Mouse (Mus musculus) layer of hippocampus, adult 9-11 months (tissue): ENCODE results near the gene Cavin2.

Source experiments
- DNase-seq: peaks from one replicate; pipeline ENCODE4 v3.0.0; 2022

The Cavin2 gene

DNA sequence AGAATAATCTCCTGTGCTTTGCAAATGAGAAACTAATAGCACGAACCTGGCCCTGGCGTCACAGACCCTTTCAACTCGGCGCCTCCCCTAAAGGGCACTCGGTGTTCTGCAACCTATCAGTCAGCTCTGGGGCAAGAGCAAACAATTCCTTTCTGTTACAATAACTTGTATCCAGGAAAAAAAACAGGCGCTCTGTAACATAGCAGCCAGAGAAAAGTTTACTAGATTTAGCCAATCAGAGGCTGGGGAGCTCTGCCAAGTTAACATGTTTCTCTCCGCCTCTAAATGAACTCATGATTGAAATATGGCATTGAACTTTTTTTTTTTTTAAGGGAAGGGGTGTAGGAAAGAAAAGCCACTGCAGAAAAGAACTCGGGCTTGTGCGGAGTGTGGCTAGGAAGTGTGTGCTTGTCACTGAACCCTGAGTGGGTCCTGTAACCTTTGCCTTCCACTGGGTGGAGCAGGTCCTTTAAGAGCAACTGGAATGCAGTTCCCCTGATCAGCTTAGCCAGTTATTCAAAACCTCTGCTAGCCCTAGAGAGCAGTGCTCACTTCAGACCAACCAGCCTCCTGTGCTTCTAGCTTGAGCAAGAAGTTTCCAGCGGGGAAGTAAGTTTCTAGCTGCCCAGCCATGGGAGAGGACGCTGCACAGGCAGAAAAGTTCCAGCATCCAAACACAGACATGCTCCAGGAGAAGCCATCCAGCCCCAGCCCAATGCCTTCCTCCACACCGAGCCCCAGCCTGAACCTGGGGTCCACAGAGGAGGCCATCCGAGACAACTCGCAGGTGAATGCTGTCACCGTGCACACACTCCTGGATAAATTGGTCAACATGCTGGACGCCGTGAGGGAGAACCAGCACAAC is at the start of gene Cavin2:
TSS of gene Cavin2 (plus strand) at position 372 of the 865 bp plus-strand sequence.
- no peak for DNase-seq

DNA sequence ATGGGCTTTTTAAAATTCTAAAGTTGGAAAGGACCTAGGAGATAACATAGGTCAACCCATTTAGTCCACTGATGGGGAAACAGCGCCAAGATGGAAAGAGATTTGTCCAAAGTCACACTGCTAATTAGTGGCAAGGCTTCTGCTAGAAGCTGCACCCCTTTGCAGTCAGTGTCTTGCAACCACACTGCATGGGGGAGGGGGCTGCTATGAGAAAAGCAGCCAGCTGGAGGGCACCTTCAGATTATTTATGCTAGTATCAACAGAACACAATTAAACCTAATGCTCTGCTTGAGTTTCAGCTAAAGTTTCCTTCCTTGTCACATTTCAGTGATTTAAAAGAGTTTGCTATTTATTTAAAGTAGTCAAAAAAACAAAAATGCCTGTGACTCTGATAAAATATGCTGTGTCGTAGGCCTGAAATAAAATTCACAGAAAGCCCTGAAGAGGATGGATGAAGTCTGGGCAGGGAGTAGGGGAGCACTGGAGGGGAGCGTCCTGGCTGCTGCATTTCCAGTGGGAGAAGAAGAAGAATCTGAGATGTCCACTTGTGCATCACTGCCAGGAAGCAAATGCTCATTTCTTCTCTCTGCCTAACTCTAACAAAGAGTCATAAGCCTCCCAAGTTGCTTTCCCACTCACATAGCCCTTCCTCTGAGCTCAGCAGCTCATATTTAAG is 47.5 kb upstream of the Cavin2 start:
- DNase-seq: no peak

DNA sequence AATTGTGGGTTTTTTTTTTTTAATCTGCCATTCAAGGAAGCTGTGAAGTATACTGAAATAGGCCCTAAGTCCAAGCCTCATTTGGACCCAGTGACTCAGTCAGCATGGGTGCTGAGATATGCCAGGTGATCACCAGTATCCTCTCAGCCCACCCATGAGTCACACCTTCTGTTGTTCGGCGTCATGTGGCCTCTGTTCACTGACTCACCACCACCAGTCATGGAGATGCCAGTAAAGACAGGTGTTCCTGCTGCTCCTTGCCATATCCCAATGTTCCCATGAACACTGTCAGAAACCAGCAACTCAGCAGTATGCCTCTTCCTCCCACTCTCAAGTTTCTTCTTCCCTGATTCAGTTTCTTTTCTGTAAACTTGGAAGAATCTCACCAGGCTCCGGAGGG is 45.6 kb upstream of the Cavin2 start:
- DNase-seq: peak; percentile 84

DNA sequence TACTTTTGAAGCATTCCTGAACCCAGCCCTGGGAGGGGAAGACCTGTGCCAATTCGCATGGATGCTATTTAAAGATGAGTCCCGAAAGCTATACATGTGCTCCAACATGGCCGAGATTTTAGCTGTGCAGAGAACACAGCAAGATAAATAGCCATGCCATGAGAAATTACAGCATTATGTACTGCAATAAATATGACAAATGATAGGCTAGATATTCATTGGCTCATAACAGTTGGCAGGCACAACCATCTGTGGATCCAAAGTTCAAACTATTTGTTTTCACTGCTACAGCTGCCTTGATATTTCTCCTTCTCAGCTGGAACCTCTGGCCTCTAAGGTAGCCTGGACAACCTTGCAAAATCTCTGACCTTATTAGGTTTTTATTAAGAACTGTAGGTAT is 45.1 kb upstream of the Cavin2 start:
- no peak for DNase-seq

DNA sequence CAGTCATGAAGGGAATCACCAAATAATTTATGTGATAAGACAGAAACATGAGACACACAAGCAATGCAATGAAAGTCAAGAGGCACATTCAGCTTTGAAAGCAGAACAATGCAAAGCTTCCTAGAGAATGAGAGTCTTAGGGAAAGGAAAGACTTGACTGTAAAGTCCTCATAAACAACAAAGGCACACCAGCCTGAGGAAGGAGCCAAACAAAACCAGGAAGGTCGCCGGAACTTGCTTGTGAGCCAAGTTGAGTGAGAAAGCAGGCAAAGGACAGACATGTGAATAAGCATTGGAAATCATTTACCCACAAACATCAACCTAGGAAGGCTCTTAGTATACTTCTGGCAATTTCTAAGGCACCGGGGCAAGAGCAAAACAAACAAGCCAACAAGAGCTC is 43.5 kb upstream of the Cavin2 start:
- DNase-seq: no peak

DNA sequence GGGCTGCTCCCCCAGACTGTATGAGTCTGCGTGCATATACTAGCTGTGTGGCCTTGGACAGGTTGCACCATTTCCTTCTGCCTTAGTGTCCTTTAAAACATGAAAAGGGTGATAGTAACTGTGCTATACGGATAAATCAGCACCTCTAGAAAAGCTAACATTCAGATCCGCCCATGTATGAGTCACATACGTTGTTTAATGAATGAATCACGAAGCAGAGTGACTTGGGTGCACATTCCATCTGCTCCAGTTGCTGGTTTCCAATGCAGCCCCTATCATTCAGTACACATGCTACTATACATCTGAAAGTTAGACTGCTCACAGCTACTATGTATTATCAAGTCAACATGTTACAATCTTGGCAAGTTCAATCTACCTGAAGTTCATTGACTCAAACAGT is 38.6 kb upstream of the Cavin2 start:
- DNase-seq: peak; percentile 18

DNA sequence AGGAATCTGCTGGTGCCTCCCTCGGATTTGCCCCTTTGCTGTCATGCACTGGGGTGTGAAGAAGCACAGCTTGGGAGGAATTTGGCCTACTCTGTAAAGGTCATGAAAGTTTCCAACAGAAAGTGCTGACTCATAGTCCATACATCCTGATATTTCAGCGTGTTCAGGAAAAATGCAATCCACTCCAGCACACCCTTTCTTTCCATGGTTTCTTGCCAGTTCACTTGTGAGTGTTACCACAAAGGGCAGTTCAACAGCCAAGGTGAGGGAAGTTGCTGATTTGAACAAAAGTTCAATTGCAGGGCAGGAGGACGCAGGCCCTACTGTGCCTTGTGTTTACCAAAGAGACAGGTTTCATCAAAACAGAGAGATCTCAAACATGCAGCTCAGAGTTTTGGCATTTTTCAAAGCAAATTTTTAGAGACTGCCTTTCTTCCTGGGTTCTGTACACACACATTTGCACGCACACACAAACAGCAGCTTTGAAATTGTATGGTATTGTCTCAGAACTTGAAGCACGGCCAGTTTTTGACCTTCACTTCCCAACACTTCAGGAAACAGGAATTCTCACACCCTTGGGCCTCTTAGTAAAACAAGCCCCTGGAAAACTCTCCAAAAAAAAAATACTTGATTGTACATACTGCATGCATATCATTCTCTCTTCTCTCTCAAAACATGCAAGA is 23.7 kb upstream of the Cavin2 start:
- no peak for DNase-seq

DNA sequence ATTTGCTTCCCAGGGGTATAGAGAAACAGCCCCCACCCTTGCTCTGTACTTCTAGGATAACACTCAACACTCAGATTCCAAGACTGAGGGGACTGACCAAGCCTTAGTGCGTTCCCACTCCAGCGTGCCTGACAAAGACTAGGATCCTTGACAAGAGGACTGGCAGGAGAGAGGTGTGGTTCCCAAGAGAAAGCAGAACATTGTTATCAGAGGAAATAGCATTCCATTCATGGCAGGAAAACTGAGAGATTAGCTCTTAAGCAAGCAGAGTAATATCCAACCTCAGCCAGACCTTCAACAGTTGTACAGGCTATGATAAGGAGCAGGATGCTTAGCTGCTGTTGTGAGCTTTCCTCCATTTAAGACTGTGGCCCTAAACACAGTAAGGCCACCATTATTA is 23.0 kb upstream of the Cavin2 start:
- no peak for DNase-seq

DNA sequence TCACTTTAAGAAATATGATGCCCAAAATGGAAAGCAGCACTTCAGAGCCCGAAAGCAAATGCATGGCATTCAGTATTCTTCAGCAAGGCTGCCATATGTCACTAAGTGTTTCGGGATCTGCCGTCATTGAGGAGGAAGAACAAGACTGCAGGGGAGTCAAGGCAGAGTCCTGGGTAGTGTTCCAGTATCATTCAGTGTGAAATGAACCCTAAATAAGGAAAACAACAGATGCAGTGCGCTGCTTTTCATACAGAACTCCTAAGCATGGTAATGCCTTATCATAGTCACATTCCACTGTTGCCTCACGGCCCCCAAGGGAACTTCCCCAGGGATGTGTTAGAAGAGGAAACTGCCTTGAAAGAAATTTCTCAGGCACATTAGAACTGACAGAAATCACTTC is 21.8 kb upstream of the Cavin2 start:
- peak; percentile 66 for DNase-seq

DNA sequence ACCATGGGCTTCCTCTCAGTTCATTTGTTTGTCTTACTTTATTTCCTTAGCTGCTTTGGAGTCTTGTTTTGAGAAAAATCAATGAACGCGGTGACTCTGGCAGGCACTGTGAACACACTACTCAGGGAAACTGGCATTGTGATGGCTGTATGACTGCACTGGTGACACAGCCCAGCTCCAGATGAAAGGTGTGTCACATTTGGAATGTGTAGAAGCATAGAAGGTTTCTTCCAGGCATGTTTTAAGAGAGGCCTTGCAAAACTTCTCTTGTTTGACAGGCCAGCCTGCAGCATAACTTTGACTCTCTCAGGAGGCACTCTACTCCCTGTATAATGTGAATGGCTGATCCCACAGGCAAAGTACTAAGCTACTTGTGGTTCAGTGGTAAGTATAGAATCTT is 20.7 kb upstream of the Cavin2 start:
- DNase-seq: no peak

DNA sequence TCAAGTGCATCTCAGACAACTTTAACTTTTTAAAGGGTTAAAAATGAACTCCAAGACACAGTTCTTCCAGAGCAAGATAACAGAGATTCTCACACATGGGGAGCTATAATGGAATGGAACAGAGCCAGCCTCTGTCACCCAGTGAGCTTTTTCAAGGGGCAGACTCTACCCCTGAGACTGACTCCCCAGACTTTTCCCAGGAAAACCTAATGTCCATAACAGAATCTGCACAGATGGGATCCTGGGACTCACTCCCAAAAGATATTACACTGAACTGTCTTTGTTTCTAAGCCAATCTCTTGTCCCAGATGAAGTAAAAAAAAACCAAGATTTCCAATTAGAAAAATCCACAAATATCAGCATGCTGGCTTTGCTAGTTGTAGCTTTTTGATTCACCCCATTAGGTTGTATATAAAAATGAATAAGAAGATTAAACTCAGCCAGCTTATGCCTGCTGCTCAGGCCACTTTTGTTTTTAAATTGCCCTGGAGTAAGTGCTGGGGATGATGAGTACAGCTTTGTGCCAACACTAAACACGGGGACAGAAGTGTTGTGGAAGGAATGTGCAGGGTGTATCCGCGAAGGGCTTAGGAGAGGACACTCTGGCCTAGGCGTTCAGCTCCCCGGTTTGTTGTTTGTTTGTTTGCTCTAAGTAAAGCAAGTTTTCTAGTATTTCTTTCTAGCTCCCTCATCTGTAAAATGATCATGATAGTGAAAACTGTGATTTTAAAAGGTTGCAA is 18.6 kb upstream of the Cavin2 start:
- DNase-seq: no peak

DNA sequence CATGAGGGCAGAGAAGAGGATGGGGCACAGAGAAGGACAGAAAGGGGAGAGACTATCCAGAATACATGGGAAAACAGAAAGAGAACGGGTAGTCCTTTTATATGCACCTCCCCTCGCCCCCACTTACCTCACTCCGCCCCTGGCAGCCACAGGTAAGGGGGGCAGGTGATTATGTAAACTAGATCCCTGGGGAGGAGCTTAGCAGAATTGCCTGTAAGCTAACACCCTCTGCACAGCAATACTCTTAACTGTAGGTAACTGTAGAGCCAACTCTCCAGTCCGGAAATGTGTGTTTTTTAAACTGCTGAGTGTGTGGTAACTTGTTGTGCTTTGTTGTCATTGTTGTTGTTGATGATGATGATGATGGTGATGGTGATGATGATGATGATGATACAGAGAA is 17.1 kb upstream of the Cavin2 start:
- DNase-seq: no peak

DNA sequence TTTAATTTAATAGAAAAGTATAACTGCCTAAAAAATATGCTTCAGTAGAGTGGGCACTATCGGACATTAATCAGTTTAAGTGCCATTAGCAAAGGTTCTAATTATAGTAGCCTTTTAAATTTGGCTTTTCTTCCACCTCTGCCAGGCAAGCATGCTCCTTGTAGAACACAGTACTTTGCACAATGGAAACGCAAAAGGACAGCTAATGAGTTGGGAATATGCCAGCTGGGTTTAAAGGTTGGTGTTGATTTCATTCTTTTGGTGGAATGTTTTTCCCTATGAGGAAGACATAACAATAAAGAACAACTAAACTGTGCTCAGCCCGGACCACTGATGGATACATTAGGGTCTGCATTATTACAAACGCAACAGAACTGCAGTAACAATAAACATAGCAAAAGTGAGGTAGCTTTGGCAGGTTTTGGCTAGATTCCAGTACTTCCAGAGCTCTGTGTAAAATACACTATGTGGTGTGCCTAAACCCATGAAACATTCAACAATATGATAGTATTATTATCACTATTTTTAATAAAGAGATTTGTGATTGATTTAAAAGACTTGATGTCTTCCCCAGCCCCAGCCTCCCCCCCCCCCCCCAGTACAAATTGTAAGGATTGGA is 16.2 kb upstream of the Cavin2 start:
- no peak for DNase-seq

DNA sequence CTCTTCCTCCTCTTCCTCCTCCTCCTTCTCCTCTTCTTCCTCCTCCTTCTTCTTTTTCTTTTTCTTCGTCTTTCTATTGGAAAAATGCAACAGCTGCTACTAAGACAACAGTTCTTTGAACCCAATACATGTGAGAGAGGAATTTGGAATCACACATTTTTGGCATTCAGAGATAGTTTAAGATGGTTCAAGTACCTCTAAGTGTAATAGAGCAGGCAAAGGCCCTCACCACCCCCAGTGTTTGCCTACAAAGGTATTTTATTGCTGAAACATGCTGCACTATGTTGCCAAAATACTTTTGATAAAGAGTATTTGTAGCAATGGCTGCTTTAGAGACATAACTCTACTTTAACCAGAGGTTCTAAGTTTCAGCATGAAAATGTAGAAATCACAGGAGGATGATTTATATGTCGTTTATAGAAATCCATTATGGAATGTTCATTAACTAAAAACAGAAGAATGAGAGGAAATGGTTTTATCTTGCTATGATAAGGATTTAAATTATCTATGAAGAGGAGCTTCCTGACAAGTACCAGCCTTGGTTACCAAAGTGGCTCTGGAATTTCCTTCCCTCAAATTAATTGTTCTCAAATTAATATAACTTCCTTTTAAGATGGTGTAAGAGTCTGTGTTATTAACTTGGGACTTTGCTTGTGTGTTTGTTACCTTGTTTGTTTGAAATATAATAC is 10.9 kb upstream of the Cavin2 start:
- DNase-seq: no peak

DNA sequence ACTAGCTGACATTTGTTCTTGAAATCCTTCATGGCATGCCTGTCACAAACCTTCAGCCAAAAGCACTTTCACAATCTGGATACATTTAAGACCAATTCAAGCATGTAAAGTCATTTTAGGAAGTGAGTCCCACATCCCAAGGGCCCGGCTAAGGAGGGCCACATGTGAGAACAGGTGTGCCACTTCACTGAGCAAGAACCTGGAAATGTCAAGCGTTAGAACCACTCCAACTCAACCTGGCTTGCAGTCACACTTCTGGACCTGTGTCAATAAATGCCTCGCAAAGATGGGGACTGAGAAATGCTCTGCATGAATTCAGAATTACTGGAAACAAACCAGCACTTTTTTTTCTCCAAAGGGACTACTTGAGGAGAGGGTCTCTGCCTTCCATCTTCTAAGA is 725 bp upstream of the Cavin2 start:
- no peak for DNase-seq

DNA sequence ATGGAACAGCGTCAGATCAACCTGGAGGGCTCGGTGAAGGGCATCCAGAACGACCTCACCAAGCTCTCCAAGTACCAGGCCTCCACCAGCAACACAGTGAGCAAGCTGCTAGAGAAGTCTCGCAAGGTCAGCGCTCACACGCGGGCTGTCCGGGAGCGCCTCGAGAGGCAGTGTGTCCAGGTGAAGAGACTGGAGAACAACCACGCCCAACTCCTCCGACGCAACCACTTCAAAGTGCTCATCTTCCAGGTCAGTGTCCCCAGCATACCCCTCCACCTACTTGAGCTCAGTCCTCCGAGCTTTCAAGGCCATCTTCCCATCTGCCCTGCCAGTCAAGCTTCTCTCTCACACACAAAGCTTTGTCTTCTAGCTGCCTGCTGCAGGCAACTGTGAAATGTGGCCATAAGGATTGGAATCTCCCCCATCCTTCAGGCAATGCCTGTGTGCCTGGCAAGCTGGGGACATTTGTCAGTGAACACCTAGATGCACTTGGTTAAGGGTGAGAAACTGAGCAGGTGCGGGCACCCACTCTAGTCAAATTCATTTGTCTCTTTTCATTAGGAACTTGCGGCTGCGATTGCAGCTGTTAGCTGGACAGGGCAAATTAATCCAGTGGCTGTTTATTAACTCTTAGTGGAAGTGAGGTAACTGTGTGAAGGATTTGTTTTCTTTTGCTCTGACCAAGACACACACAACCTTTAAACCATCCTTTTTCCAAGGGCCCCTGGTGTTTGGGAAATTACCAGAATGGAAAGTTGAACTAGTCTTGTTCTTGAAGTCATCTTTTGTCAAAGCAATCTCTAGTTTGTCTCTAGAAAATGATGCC is 907 bp downstream of the Cavin2 start:
- no peak for DNase-seq

DNA sequence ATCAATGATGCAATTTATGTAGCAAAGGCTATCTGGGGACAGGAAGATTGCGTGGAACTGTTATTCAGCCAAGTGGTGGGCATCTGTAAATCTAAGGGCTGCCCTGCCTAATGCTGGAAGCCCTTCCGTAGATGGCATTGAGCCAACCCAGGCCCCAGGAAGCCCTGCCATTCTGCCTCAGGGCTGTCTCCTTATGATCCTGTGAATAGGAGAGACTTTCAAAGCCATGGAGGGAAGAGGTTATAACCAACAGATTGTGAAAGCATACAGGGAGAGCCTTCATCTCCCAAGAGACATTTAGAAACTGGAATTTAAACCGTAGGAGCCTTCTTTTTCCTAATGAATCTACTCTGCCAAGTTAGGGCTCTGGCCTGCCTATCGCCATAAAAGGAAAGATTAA is 1.7 kb downstream of the Cavin2 start:
- no peak for DNase-seq

DNA sequence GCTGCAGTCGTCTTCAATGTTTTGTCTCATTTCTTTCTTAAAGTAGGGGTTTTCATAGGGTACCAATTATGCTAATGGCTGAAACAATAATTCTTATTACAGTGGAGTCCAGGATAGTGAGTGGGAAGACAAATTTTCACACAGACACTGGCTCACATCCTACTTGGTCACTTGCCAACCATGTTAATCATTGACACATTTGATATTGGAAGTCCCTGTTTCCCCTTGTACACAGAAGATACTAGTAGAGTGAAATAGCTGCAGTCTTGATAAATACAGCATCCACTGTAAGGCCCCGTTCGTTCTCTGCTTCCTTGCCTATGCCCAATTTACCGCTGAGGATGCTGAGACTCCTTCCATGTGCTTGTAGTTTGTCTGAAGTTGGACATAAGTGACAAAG is 3.4 kb downstream of the Cavin2 start:
- DNase-seq: peak; percentile 14

DNA sequence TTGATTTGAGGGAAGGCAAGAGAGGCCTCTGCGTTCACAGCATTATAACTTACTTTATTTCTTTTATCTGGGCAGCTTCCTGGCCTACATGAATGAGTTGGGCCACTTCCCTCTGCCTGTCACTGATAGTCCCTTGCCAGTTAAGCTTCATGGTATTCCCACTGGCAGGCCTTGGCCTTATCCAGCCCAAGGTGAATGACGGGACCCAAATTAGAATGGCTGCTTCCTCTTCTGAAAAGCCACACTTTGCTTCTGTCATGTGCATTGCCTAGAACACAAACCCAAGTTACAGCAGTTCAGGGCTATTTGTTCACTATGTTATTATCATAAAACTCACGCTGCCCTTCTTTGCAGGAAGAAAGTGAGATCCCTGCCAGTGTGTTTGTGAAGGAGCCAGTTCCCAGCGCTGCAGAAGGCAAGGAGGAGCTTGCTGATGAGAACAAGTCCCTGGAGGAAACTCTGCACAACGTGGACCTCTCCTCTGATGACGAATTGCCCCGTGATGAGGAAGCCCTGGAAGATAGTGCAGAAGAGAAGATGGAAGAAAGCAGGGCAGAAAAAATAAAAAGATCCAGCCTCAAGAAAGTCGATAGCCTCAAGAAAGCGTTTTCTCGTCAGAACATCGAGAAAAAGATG is 11.5 kb downstream of the Cavin2 start:
- DNase-seq: no peak

DNA sequence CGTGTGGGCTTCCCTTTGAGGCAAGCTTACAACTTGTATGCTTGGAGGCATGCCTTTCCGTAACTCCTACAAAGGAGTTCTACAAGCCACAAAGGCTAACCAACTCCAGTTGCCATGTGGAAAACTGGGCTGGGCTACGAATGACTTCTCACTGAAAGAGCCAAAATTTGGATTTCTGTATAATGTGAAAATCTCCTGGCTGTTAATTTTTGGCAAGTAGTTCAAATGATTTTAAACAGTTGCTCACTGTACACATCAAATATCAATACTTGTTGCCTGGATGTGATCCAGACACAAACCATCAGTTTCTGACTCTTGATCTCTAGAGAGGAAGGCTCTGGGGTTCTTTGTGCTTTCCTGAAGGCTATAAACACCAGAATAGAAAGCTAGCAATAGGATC is 18.1 kb downstream of the Cavin2 start:
- no peak for DNase-seq

DNA sequence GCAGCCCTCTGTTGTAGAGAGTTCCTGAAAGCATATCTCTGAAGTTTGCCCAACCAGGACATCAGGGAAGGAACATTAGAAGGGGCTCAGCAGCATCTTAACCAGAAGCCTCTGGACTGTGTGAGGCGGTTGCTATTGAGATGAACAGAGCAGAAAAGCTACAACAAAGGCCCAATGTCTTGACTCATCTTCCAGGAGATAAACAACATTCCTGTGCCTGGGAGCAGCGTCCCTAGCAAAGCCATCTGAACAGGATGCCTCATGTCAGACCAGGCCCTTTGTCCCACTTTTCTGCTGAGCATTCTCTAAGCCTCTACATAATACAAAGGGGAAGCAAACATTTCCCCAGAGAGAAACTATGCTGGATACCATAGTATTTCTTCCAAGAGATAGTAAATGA is 26.6 kb downstream of the Cavin2 start:
- no peak for DNase-seq
